Mouse (Mus musculus) urinary bladder, adult 2 months (tissue): ENCODE results near the gene Gm21887. TPM values are rescaled to one million over a fixed set of nuclear protein-coding genes. Genes with fewer than 3 reads are reported as not detected.
A peak's percentile ranks its signal among the peaks of the same experiment; 100 is the strongest.
"Not testable (repeated sequence)": the region's sequence is repeated elsewhere in the genome, so short reads cannot be mapped to it uniquely, and the experiment has no call there.

Experiments
- DNase-seq: peaks from one replicate; pipeline ENCODE4 v3.0.0; 2022; ENCODE audit warnings: low spot score
- polyA plus RNA-seq: library from polyadenylated mRNA; depleted of rRNA; stranded (reverse); fragments of >200 nt; gene quantifications from 2 replicates; pipeline ENCODE4 v1.2.3, GENCODE M21; 2012; rRNA removed

Gene Gm21887
- polyA plus RNA-seq, 1 experiment = 239 TPM

DNA sequence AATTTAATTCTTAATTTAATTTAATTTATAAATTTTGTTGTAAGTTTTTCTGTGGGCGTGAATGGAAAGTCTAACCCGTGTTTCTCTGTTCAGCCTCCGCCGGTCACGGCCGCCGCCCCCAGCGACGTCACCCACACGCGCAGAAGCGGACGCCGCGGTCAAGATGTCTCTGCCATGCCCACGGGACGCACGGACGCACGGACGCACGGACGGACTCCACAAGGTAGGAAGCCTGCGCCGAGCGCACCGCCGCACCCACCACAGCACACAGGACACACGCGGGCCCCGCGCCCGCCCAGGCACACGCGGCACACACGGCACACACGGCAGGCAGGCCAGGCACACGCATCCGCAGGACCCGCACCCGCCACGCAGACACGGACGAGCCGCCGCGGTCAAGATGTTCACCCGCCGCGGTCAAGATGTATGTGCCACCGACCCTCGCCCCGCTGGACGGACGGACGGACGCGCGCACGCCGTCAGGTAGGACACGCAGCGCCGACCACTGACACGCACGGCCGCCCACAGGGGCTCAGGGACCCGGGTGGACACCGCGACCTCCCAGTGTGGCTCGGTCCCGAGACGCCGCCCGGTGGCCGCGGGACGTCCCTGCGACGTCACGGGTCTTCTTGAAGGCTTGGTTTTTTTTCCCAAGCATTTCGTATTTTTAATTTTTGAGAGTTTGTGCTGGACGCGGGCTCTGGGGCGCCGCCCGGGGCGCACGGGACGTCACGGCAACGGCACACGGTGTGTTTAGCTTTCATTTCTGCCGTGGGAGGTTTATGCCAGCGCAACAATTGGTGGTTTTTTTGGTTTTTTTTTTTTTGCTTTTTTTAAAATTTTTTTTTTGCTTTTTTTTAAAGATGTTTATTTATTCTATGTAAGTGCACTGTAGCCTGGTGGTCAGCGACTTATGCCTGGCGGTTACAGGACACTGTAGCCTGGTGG lies 1.4 kb downstream of the Gm21887 start:
- DNase-seq = peak; percentile 82

DNA sequence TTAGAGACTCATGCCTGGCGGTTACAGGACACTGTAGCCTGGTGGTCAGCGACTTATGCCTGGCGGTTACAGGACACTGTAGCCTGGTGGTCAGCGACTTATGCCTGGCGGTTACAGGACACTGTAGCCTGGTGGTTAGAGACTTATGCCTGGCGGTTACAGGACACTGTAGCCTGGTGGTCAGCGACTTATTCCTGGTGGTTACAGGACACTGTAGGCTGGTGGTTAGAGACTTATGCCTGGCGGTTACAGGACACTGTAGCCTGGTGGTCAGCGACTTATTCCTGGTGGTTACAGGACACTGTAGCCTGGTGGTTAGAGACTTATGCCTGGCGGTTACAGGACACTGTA lies 2.0 kb downstream of the Gm21887 start:
- not testable (repeated sequence) for DNase-seq

DNA sequence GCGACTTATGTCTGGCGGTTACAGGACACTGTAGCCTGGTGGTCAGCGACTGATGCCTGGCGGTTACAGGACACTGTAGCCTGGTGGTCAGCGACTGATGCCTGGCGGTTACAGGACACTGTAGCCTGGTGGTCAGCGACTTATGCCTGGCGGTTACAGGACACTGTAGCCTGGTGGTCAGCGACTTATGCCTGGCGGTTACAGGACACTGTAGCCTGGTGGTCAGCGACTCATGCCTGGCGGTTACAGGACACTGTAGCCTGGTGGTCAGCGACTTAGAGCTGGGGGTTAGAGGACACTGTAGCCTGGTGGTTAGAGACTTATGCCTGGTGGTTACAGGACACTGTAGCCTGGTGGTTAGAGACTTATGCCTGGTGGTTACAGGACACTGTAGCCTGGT lies 4.0 kb downstream of the Gm21887 start:
- DNase-seq = not testable (repeated sequence)

DNA sequence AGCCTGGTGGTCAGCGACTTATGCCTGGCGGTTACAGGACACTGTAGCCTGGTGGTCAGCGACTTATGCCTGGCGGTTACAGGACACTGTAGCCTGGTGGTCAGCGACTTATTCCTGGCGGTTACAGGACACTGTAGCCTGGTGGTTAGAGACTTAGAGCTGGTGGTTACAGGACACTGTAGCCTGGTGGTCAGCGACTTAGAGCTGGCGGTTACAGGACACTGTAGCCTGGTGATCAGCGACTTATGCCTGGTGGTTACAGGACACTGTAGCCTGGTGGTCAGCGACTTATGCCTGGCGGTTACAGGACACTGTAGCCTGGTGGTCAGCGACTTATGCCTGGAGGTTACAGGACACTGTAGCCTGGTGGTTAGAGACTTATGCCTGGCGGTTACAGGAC lies 4.6 kb downstream of the Gm21887 start:
- DNase-seq = not testable (repeated sequence)

DNA sequence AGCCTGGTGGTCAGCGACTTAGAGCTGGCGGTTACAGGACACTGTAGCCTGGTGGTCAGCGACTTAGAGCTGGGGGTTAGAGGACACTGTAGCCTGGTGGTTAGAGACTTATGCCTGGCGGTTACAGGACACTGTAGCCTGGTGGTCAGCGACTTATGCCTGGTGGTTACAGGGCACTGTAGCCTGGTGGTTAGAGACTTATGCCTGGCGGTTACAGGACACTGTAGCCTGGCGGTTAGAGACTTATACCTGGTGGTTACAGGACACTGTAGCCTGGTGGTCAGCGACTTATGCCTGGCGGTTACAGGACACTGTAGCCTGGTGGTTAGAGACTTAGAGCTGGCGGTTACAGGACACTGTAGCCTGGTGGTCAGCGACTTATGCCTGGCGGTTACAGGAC lies 6.4 kb downstream of the Gm21887 start:
- DNase-seq = not testable (repeated sequence)

DNA sequence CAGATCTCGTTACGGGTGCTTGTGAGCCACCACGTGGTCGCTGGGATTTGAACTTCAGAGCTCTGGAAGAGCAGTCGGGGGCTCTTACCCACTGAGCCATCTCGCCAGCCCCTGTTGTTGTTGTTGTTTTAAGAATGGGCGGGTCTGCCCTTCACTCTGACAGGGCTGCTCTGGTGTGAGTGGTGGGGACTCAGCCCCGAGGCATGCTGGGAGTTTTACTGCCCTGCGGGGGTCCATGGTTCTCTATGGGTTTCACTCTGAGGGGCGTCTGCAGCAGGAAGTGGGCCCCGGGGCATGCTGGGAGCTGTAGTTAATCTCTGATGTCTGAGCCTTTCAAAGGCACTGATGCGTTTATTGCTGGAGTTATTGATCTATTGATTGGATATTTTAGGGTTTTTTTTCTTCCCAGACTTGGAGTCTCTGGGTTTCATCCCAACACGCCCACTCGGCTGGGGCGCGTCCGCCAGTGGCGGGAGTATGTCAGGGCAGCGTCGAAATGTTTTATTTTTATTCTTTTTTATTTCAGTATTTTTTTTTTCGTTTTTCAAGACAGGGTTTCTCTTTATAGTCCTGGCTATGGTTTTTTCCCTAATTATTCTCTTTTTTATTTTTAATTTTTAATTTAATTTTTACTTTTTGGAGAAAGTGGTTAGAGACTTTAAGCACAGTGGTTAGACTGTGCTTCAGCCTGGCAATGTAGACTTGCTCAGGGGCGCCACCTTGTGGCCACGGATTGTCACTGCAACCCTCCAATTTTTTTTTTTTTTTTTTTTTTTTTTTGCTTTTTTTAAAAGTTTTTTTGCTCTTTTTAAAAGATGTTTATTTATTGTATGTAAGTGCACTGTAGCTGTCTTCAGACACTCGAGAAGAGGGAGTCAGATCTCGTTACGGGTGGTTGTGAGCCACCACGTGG lies 8.1 kb downstream of the Gm21887 start:
- peak; percentile 80 for DNase-seq

DNA sequence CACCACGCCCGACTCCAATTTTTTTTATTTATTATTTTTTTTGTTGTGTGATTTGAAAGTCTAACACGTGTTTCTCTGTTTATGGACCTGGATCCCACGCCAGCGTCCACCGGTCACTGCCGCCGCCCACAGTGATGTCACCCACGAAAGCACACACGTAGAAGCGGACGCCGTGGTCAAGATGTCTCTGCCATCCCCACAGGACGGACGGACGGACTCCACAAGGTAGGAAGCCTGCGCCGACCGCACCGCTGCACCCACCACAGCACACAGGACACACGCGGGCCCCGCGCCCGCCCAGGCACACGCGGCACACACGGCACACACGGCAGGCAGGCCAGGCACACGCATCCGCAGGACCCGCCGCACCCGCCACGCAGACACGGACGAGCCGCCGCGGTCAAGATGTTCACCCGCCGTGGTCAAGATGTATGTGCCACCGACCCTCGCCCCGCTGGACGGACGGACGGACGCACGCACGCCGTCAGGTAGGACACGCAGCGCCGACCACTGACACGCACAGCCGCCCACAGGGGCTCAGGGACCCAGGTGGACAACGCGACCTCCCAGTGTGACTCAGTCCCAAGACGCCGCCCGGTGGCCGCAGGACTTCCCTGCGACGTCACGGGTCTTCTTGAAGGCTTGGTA lies 9.2 kb downstream of the Gm21887 start:
- DNase-seq = peak; percentile 82

DNA sequence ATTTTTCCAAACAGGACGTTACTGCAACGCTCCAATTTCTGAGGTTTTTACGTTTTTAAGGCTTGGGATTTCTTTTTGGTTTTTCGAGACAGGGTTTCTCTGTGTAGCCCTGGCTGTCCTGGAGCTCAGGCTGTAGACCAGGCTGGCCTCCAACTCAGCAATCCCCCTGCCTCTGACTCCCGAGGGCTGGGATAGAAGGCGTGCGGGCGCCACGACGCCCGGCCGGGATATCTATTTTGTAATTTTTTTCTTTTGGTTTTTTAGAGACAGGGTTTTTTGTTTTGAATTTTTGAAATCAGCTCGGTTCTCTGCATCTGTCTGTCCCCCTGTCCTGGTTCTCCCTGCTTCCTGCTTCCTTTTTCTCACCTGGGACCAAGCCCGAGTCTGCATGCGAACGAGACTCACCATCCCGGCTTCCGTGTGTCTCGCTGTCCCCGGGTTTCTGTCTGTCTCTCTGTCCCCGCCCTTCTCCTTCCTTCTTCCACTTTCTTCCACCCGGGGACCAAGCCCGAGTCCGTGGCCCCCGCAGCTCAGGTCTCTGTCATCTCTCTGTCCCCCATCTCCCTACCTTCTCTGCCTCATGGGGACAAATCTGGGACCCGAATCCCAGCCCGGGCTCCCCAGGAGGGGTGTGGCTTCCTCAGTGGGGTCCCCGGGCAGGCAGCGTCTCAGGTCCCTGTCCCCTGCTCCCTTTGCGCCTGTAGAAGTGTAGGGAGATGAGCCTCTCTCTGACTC lies 9.9 kb downstream of the Gm21887 start:
- peak; percentile 71 for DNase-seq

DNA sequence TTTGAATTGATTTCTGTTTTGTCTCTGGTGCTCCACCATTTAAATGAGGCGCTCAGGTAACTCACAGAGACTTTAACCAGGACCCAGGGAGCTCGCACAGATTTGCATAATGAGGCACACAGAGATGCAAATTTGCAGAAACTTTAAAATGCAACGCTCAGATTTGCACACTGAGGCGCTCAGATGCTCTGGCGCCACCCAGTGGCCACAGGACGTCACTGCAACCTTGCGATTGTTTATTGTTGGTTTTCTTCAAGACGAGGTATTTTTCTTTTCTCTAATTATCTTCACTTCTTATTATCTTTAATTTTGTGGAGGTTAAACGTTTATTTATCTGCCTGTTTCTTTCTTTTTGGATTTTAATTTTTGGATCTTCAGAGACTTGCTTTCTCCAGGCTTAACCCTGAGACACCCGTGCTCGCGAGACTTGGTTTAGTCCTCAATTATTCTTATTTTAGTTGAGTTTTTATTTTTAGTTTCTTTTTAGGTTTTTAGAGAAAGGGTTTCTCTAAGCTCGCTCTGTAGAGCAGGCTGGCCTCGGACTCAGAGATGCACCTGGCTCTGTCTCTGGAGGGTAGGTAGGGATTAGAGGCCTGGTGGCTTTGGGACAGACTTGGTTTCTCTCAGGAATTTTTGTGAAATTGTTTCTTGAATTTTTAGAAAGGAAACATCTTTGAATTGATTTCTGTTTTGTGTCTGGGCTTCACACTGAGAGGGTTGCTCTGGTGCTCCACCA lies 10.7 kb downstream of the Gm21887 start:
- peak; percentile 100 for DNase-seq

DNA sequence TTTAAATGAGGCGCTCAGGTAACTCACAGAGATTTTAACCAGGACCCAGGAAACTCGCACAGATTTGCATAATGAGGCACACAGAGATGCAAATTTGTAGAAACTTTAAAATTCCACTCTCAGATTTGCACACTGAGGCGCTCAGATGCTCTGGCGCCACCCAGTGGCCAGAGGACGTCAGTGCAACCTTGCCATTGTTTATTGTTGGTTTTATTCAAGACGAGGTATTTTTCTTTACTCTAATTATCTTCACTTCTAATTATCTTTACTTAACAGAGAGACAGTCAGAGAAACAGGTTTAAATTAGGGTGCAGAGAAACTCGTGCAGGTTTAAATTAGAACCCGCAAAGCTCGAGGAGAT lies 11.2 kb downstream of the Gm21887 start:
- peak; percentile 64 for DNase-seq

DNA sequence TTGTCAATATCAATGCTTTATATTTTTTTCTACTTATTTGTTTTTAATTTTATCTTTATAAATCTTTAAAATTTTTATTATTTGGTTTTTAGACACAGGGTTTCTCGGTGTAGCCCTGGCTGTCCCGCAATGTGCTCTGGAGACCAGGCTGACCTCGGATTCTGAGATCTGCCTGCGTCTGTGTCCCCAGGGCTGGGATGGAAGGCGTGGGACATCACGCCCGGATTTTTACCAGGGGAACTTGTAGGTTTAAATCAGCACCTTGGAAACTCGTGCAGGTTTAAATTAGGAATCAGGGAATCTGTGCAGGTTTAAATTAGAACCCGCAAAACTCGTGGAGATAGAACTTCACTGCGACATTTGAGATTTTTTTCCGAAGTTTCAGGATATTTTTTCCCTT lies 11.7 kb downstream of the Gm21887 start:
- DNase-seq = peak; percentile 43

DNA sequence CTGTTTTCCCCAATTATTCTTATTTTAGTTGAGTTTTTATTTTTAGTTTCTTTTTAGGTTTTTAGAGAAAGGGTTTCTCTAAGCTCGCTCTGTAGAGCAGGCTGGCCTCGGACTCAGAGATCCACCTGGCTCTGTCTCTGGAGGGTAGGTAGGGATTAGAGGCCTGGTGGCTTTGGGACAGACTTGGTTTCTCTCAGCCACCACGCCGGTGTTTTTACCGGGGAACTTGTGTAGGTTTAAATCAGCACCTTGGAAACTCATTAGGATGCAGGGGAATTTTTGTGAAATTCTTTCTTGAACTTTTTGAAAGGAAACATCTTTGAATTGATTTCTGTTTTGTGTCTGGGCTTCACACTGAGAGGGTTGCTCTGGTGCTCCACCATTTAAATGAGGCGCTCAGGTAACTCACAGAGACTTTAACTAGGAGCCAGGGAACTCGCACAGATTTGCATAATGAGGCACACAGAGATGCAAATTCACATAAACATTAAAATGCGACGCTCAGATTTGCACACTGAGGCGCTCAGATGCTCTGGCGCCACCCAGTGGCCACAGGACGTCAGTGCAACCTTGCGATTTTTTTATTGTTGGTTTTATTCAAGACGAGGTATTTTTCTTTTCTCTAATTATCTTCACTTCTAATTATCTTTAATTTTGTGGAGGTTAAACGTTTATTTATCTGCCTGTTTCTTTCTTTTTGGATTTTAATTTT lies 12.4 kb downstream of the Gm21887 start:
- DNase-seq = peak; percentile 46

Other genes starting within 250 kb of the Gm21887 start
- not detected in 2 replicates for gene 4933400A11Rik, start 230.0 kb upstream of the Gm21887 start, polyA plus RNA-seq